Mouse (Mus musculus): ENCODE results near the gene Lin7a.

Lin7a gene

DNA sequence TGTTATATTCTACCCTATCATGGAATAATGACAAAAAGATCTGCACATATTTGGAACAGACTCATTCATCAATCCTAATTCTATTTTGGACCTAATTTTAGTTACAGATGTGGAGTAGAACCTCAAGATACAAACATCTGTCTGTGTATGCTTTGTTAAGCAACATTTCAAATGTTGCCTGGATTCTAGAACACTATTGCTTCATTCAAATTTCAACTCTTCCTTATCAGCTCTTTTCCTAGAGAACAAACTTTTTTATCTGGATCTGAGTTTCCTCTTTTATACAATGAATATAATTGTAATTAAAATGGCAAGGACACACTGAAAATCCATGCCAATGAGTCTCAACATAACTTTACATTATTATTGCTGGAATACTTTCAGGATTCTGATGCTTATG lies 43.8 kb downstream of the Lin7a start:
- no peak for DNase-seq (ENCODE audit: low read depth in 1 of 2, low spot score in 2 of 2)

DNA sequence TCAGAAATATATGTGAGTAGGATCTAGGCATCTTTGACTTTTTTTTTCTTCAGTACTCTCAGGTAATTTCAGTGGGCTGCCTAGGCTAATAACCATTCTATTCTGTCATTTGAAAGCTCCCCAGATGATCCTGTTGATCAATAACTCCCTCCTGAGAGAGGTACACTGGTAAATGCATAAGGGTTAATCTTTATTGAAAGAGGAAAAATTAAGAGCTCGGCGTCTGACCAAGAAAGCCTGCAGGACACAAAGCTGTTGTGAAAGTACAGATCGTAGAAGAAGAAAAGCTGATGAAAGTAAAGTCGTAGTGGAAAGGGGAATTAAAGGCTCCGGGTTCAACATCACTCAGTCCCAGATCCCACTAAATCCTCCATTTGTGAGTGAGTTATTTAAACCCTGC lies 44.2 kb downstream of the Lin7a start:
- no peak for DNase-seq (ENCODE audit: low read depth in 1 of 2, low spot score in 2 of 2)

DNA sequence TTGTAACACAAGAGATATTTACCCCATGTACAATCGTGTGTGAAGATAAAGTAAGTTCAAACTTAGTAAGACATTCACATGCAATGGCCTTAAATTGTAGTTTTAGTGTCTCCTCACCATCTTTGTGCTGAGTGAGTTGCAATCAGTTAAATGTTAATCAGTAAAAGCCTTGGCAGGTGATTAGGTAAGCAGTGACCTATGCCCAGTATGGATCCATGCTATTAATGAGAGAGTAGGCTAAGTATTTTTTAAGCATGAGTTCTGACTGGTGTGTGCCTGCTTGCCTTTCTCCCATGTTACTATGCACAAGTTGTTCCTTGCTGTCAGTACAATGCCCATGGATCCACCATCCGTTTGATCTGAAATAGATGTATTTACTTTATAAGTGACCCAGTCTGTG lies 44.6 kb downstream of the Lin7a start:
- DNase-seq (ENCODE audit: low read depth in 1 of 2, low spot score in 2 of 2): no peak

DNA sequence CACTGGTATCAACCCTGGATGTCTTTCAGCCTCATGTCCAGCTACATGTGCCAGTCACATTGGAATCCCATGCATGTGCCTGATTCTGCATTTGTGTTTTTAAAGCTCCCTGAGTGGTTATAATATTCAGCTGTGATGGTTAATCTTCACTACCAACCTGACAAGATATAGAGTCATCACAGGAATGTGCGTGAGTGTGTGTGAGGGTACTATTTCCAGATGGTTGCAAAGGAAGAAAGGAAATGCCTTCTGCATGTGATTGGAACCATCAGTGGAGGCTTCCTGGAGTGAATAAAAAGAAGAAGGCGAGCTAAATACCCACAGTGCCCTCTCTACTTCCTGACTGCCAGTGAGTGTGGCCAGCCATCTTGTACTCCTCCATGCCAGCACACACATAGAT lies 48.2 kb downstream of the Lin7a start:
- DNase-seq (ENCODE audit: low read depth in 1 of 2, low spot score in 2 of 2): no peak

DNA sequence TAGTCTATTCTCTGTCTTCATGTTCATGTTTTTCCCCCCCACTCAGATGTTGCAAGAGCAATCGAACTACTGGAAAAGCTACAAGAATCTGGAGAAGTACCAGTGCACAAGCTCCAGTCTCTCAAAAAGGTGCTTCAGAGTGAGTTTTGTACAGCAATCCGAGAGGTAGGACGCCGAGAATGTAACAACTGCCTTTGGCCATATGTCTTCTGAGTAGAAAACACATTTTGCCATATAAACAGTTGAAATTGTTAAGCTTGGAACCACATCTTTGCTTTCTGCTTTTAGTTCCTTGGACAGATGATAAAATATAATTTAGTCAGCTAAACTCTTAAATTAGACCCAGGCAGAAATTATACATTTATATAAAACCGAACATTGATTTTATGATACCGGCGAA lies 52.4 kb downstream of the Lin7a start:
- no peak for DNase-seq (ENCODE audit: low read depth in 1 of 2, low spot score in 2 of 2)

DNA sequence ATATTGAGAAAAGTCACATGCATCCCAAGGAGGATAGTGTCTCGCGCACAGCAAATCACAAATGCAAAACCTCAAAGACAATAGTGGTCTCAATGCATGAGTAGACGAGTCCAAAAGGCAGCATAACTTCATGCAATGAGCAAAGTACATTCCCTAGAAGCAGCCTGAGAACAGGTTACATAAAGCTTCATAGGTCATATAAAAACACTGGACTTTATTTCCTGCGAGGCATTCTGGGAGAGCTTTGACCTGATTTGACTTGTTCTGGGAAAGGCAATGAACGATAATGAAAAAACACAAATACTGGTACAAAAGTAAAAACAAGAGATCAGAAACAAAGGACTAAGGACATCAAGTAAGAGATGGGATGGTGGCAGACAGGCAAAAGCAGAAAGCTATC lies 54.1 kb downstream of the Lin7a start:
- no peak for DNase-seq (ENCODE audit: low read depth in 1 of 2, low spot score in 2 of 2)

DNA sequence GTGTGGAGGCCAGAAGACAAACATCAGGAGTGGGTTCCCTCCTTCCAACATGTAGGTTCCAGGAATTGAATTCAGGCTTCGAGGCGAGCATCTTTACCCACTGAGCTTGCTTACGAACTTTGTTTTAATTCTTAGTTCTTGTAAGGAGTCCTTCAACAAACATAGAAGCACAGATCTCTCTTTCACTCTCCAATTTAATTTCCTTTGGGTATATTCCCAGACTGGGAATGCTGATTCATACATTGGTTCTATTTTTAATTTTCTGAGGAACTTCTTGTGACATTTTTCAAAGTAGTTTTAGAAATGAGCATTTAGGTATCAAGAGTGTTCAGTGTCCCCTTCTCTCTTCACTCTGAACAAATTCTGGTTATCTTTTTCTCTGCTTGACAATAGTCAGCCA lies 68.0 kb downstream of the Lin7a start:
- DNase-seq (ENCODE audit: low read depth in 1 of 2, low spot score in 2 of 2): no peak

DNA sequence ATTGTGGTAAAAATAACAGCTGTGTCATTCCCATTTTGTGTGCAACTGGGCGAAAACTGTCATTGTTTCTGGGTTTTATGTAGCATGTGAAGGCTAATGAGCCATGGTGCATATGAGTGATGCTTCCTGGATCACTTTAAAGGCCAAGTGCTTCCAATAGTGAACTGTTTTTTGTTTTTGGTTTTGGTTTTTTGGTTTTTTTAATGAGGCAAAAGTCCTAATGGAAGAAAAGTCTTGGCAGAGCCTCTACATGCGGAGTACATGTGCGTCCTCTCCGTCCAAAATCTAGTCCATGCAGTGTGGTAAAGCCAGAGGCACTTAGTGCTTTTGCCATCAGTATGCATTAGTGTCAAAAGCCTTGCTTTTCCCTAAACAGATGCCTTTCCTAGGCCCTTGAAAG lies 69.7 kb downstream of the Lin7a start:
- DNase-seq (ENCODE audit: low read depth in 1 of 2, low spot score in 2 of 2): no peak

DNA sequence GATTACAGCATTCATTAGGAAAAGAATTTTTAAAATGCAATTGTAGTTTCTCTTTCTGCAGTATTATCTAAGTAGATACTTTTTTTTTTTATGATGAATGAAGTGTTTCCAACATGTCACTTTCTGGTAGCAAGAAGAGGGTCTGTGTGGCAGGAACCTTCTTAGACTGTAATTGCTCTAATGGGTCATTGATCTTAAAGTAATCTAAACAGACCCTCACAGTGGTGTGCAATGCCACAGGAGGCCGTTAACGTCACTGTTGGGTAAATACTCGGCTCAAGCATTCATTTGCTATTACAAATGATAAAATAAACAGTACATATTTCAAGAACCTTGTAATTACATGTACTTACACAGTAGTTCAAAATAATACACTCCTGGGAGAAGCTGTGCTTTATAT lies 72.7 kb downstream of the Lin7a start:
- DNase-seq (ENCODE audit: low read depth in 1 of 2, low spot score in 2 of 2): no peak

DNA sequence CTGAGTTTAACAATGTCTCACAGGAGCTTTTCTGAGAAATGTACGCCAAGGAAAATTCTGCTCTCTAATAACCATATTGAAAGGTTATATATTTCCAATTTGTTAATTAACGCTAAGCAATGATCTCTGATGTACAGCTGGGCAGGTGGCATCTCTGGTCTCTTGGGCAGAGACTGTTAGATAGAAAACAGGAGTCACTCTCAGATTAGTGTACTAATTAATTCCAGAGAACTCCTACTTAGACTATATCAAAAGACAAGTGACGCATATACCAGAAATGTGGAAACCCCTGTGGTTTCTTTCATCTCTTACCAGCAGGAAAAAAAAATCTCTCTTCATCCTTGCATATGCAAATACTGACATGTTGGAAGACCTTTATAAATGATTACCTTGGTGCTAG lies 76.4 kb downstream of the Lin7a start:
- no peak for DNase-seq (ENCODE audit: low read depth in 1 of 2, low spot score in 2 of 2)

DNA sequence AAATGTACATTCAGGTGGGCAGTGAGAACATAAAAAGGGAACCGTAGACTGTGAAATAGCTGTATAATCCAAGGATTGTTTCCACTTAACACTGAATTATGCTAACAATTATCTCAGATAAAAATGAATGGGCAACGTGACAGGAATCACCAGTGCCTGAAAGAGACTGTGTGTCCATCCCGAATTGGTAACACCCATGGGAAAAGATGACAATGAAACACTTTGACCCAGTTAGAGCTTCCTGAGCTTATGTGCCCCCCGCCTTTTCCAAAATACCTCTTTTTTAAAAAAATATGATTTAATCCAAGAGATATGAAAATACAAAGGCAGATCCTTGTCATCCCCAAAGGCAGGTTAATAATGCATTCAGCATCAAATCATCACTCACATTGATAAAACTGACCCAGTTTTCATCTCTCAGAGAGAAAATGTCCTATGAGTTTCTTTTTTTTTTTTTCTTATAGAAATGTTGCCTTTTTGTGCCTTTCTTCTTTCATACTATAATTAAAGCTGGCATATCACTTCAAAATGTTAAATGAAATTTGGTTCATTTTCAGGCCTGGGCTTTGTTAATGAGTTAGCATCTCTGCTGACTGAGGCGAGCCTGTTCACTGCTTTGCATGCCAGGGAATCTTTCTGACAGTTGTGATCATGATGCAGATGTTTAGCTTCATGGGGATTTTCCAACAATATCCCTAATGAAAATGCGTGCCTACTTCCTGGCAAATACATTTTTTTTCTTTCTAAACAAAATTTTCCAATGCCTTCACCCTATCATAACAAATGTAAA lies 80.4 kb downstream of the Lin7a start:
- DNase-seq (ENCODE audit: low read depth in 1 of 2, low spot score in 2 of 2): no peak

DNA sequence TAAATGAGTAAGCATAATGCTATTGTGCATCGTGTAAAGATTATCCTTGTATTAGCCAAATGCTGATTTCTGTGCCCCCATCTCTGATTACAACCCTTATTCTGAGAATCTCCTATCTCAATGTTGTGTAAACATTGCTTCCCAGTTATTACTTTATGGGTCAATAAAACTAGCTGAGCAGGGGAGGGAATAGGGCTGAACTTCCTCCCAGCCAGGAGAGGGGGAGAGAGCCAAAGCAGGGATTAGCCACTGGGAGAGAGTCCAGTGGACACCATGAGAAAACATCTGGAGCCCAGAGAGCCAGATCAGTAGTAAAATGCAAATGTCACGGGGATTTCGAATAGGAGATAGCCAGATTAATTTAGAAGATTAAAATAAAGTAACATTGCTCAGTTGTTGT lies 82.0 kb downstream of the Lin7a start:
- DNase-seq (ENCODE audit: low read depth in 1 of 2, low spot score in 2 of 2): no peak

DNA sequence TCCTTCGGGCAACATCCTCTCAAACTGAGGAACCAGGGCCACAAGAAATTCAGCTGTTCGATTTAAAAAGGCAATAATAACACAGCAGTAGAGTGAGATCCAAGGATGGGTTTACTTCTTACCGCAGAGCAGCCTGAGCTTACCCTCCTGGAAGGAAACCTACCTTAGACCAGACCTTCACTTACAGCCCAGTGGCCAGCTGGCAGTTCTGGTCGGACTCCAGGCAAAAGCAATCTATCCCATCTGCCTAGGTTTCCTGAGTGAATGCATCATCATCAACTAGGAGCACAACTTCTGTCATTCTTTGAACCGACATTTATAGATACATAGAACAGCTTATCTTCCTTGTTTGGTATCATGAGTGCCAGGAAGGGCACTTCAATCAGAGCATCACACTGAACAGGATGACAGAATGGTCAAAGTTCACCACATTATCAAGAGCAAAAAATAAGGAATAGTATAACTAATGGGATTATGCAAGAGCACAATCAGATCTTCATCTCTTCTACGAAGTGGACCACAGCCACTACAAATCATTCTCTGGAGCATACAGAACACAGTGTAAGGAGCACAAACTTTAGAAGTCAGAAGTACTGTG lies 87.1 kb downstream of the Lin7a start:
- no peak for DNase-seq (ENCODE audit: low read depth in 1 of 2, low spot score in 2 of 2)

DNA sequence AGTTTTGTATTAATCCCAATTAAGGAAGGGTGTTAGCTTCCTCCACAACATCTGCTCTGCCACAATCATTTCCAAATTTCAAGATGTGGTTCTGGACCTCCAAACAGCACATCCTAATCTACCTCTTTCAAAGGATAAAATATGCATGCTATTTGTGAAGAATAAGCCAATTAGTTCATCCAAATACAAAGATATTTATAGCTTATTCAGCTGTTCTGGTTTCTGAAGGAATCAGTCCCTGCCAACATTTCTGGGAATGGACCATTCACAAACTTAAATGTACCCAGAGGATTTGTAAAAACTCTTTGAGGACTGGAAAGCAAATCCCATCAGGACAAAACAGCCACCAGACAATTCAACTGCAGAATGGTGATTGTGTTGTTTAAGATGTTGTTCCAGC lies 87.8 kb downstream of the Lin7a start:
- DNase-seq (ENCODE audit: low read depth in 1 of 2, low spot score in 2 of 2): no peak

DNA sequence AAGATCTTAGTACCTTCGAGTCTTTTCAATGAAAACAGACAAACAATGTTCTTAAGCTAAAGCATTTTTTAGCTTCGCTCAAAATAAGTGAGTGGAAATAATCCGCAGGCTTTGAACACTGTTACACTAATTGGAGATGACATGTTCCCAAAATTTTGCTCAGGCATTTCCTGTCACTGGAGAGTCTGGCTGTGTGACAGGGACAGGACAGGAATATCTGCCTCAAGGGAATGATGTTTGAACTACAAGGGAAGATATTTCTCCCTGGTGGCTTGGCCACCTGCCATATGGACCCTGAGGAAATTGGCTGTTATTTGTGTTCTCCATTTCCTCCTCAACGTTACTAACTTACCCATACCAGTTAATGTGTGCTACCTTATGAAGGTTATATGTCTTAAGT lies 90.1 kb downstream of the Lin7a start:
- no peak for DNase-seq (ENCODE audit: low read depth in 1 of 2, low spot score in 2 of 2)

DNA sequence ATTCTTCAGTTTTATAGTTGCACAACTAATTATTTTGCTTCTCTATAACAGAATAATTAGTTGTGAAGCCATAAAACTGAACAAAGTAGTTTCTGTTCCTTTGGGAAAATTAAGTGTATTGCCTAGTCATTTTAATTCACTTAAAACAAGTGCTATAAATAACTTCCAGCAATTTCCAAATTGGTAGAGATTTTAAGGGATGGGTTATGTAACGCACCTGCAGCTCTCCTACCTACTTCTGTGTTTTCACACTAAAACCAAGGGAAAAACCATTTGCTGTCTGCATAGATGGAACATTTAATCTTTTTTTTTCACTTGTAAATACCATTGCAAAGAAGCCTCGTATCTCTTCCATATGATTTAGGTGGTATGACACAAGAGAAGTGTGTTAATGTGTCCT lies 90.5 kb downstream of the Lin7a start:
- DNase-seq (ENCODE audit: low read depth in 1 of 2, low spot score in 2 of 2): no peak

DNA sequence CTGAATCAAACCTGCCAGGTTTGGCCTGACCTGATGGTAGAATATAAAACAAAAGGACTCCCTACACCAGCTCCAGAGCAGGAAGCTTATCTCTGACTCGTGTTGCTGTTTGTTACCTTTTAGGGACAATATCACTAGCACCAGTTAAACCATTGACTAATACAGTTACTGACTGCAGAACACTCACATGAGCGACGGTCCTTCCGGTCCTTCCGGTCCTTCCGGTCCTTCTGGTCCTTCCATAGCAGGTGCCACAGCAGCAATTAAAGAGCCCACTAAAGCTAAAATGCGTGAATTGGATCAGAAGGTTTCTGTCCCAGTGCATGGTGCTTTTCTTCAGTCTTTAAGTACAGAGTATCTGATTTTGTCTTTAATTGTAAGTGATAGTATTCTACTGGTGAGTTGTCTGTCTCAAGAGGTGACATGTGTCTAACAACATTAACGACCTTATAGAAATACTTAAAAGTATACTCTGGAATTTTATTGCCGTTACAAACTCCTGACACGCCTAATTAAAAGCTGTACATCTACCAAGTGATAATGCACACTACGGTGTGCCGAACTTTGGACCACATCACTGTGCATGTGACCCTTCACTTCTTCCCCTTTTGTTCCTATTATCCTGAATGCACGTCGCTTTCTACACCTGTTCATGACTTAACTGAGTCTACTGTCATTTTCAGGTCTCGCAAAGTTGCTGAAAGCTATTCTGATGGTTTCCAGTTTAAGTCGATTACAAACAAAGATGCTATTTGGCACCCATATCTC lies 91.7 kb downstream of the Lin7a start:
- no peak for DNase-seq (ENCODE audit: low read depth in 1 of 2, low spot score in 2 of 2)

DNA sequence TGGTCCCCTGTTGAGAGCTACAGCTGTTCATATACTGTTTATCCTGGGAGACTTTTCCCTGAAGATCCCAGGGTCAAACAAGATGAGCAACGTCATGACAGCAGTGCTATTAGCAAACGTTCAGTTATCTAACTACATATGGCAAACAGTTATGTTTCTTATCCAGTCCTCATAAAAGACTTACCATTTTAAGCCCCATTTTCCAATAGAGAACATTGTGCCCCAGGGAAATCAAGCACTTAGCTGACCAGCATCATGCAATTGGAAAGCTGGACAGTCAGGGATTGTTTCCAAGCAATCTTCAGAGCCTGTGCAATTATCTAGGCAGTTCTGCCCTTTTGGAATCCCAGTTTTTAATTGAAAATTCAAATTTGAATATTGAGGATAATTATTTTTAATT lies 105.7 kb downstream of the Lin7a start:
- no peak for DNase-seq (ENCODE audit: low read depth in 1 of 2, low spot score in 2 of 2)

DNA sequence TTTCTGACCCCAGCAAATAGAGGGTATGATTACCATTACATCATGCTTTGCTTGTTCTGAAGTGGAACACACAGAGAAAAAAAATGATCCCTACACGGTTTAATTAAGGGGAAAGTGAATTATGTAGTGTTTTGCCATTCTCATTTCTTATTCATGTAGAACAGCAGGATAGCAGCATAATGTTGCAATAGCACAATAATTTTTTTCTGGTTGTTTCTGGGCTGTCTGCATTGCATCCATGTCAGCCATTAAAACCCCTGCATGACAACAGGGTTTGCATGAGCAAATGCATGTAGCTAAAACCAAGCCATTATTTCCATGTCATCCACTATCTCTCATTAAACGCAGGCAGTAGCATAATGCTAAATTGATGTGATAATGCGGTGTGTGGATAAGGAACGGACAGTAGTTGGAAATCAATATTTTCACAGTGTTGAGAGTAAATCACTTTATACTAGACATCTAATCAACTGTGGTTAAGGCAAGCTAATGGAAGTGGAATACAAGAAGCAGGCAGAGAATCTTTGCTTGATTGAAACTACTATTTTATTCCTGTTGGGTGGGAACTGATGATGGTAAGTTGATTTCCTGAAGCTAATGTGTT lies 109.8 kb downstream of the Lin7a start:
- DNase-seq (ENCODE audit: low read depth in 1 of 2, low spot score in 2 of 2): no peak

DNA sequence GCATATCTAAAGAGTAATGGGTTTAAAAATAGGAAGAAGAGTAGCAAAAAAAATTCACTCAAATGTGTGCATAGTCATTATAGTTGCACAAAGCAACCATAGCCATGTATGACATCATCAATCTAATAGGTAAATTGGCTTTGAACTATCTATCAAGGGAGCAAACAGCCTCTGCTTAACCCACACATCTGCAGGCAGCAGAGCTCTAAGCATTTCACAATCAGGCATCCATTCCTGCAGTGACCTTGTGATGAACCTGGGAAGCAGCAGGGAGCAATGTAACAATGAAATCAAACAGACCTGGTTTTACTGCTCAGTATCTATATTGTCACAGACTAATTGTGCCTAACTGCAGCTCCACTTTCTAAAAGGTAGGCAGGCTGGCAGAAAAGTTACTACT lies 112.3 kb downstream of the Lin7a start:
- no peak for DNase-seq (ENCODE audit: low read depth in 1 of 2, low spot score in 2 of 2)

DNA sequence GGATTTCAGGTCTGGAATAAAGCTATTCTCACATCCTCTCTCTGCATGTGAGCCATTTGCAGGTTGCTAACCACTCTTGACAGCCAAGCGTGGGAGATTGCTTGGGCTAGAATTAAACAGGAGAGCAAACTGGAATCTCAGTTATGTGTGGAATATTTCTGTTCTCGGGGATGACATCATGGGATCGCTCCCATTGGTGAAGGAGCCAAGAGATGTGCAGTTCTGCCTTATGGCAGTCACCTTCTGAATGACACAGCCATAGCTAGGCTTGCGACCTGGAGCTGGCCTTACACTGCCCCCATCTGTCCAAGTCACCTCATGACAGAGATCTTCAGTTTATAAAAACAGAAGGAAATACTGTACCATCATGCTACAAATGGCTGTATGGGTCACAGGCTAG lies 118.0 kb downstream of the Lin7a start:
- no peak for DNase-seq (ENCODE audit: low read depth in 1 of 2, low spot score in 2 of 2)

DNA sequence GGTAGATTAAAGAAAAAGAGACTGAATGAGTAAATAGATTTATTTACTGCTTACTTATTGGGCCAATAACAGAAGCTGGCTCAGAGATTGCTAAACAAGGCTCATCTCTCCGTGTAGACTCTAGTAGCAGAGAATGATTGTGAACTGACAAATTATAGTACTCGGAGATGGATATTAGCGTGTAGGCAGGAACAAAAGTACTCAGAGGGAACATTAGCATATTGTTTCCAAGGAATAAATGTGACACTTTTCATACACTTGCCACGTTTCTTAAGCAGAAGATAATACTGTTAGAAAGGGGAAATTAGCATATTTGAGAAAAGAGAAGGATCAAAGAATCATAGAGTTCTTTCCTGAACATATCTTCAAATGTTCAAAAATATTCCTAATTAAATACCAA lies 133.9 kb downstream of the Lin7a start:
- DNase-seq (ENCODE audit: low read depth in 1 of 2, low spot score in 2 of 2): no peak

Data from monocyte, adult 2 months (primary cell).